Mouse (Mus musculus) cortical plate, adult 2 months (tissue): ENCODE results near the gene Tbc1d9. TPM values are rescaled to one million over a fixed set of nuclear protein-coding genes. Genes with fewer than 3 reads are reported as not detected.
"Not testable (repeated sequence)": the region's sequence is repeated elsewhere in the genome, so short reads cannot be mapped to it uniquely, and the experiment has no call there.

ENCODE experiments used
- H3K27ac ChIP-seq: fragments of 200-500 bp; 2 replicates; pipeline ENCODE4 v1.5.1; 2012; ENCODE audit warnings: low read length, control low read depth, inconsistent platforms; ENCODE audit not compliant: insufficient read depth
- H3K4me1 ChIP-seq: fragments of 200-500 bp; 2 replicates; pipeline ENCODE4 v1.6.1; 2011; ENCODE audit warnings: low read length; ENCODE audit not compliant: control insufficient read depth, insufficient read depth
- H3K4me3 ChIP-seq: fragments of 200-500 bp; 2 replicates; pipeline ENCODE4 v1.5.1; 2011; ENCODE audit warnings: mild to moderate bottlenecking, low read length, control low read depth; ENCODE audit not compliant: insufficient read depth
- CTCF ChIP-seq: fragments of 200-500 bp; IDR thresholded peaks from 2 replicates; pipeline ENCODE4 v1.5.1; 2011; ENCODE audit warnings: mild to moderate bottlenecking, control low read depth, low read length; ENCODE audit not compliant: insufficient read depth; ENCODE audit errors: extremely low read depth
- POLR2A ChIP-seq: fragments of 200-500 bp; IDR thresholded peaks from 2 replicates; pipeline ENCODE4 v1.6.1; 2011; ENCODE audit warnings: mild to moderate bottlenecking, low read length, control low read depth; ENCODE audit not compliant: insufficient read depth; ENCODE audit errors: extremely low read depth
- polyA plus RNA-seq: library from polyadenylated mRNA; depleted of rRNA; stranded (reverse); fragments of >200 nt; gene quantifications from 2 replicates; pipeline ENCODE4 v1.2.3, GENCODE M21; 2012; rRNA removed

The Tbc1d9 gene
- polyA plus RNA-seq, 1 experiment = 49.2 TPM

GRCm38 (mm10) chr8:83300135-83300534, 135.0 kb downstream of the Tbc1d9 start:
- TF ChIP-seq POLR2A (no peak), CTCF (0 out of 2 replicates have a peak, but pooled peaks have one; percentile 10)
- no peak overlapping the region for H3K27ac ChIP-seq

GRCm38 (mm10) chr8:83304946-83305345, 139.8 kb downstream of the Tbc1d9 start:
- no peak for TF ChIP-seq CTCF
- TF ChIP-seq POLR2A = no peak
- Histone ChIP-seq H3K27ac (no peak overlapping the region), H3K4me3 (no peak overlapping the region), H3K4me1 (no peaks in the 10 kb centered on the region)

More at GRCm38 (mm10) chr8:83300135-83300534, 135.0 kb downstream of the Tbc1d9 start:
- Histone ChIP-seq H3K4me3 (no peak overlapping the region), H3K4me1 (no peaks in the 10 kb centered on the region)

GRCm38 (mm10) chr8:83309836-83310235, 144.7 kb downstream of the Tbc1d9 start:
- Histone ChIP-seq H3K4me1 (no peaks in the 10 kb centered on the region), H3K27ac (no peak overlapping the region), H3K4me3 (no peak overlapping the region)
- no peak for TF ChIP-seq POLR2A
- no peak for TF ChIP-seq CTCF

- not testable (repeated sequence) for H3K27ac ChIP-seq, H3K4me1 ChIP-seq, H3K4me3 ChIP-seq
These were observed 149.9 kb downstream of the Tbc1d9 start for GRCm38 (mm10) chr8:83315084-83315483.

GRCm38 (mm10) chr8:83315691-83316090, 150.5 kb downstream of the Tbc1d9 start:
- Histone ChIP-seq H3K4me3 (no peak overlapping the region), H3K4me1 (no peaks in the 10 kb centered on the region), H3K27ac (no peak overlapping the region)
- TF ChIP-seq POLR2A (no peak), CTCF (no peak)

GRCm38 (mm10) chr8:83320543-83320942, 155.4 kb downstream of the Tbc1d9 start:
- no peak for TF ChIP-seq POLR2A
- no peak for TF ChIP-seq CTCF
- H3K27ac ChIP-seq = no peak overlapping the region
- H3K4me1 ChIP-seq = no peaks in the 10 kb centered on the region

GRCm38 (mm10) chr8:83322374-83322773, 157.2 kb downstream of the Tbc1d9 start:
- H3K27ac ChIP-seq = no peak overlapping the region
- H3K4me1 ChIP-seq = no peaks in the 10 kb centered on the region
- TF ChIP-seq POLR2A (no peak), CTCF (no peak)
- no peak overlapping the region for H3K4me3 ChIP-seq

More at GRCm38 (mm10) chr8:83320543-83320942, 155.4 kb downstream of the Tbc1d9 start:
- H3K4me3 ChIP-seq = no peak overlapping the region

Other genes starting within 250 kb of the Tbc1d9 start
- 2.9 and 3.4 TPM in 2 replicates for gene Gm10645, start 818 bp downstream of the Tbc1d9 start, polyA plus RNA-seq
- gene Ucp1, start 125.0 kb downstream of the Tbc1d9 start, polyA plus RNA-seq = 0.10 and 0.26 TPM in 2 replicates
- 9.2 and 9.4 TPM in 2 replicates for gene Elmod2, start 167.1 kb downstream of the Tbc1d9 start, polyA plus RNA-seq
- gene Mgat4d, start 183.1 kb downstream of the Tbc1d9 start, polyA plus RNA-seq = not detected in 2 replicates
- 8.3 and 8.8 TPM in 2 replicates for gene Clgn, start 224.5 kb downstream of the Tbc1d9 start, polyA plus RNA-seq